Mouse (Mus musculus) intestine, embryonic 14.5 days (tissue): ENCODE data around the gene Tacc2. TPM values are rescaled to one million over a fixed set of nuclear protein-coding genes. Genes with fewer than 3 reads are reported as not detected.
A peak's percentile ranks its signal among the peaks of the same experiment; 100 is the strongest.
"Not testable (repeated sequence)": the region's sequence is repeated elsewhere in the genome, so short reads cannot be mapped to it uniquely, and the experiment has no call there.

ENCODE experiments used
- ATAC-seq: fragments of 200-750 bp; cut with Nextera tagmentation; replicated peaks from 2 replicates; pipeline ENCODE4 v1.8.0; 2017; ENCODE audit warnings: low read depth, moderate number of reproducible peaks, moderate TSS enrichment, moderate library complexity; ENCODE audit not compliant: low FRiP score, low TSS enrichment
- DNase-seq: peaks from one replicate; pipeline ENCODE4 v3.0.0-alpha.2; 2018; ENCODE audit warnings: low spot score
- H3K27ac ChIP-seq: fragments of 300-500 bp; sonication (generic); 2 replicates; pipeline ENCODE4 v1.5.1; 2014; ENCODE audit warnings: low read depth, mild to moderate bottlenecking, control low read depth
- H3K27me3 ChIP-seq: fragments of 300-500 bp; sonication (generic); replicated peaks from 2 replicates; pipeline ENCODE4 v1.6.1; 2014; ENCODE audit warnings: low read length, control low read depth; ENCODE audit not compliant: control insufficient read depth, insufficient read depth
- H3K36me3 ChIP-seq: fragments of 300-500 bp; sonication (generic); 2 replicates; pipeline ENCODE4 v1.6.1; 2014; ENCODE audit warnings: low read length, control low read depth; ENCODE audit not compliant: control insufficient read depth, insufficient read depth
- H3K4me1 ChIP-seq: fragments of 300-500 bp; sonication (generic); replicated peaks from 2 replicates; pipeline ENCODE4 v1.6.1; 2014; ENCODE audit warnings: low read length, control low read depth, mixed read lengths; ENCODE audit not compliant: control insufficient read depth, insufficient read depth
- H3K4me2 ChIP-seq: fragments of 300-500 bp; sonication (generic); 2 replicates; pipeline ENCODE4 v1.6.1; 2014; ENCODE audit warnings: low read length
- H3K4me3 ChIP-seq: fragments of 300-500 bp; sonication (generic); 2 replicates; pipeline ENCODE4 v1.5.1; 2014; ENCODE audit warnings: low read depth, low read length, control low read depth, mixed read lengths
- H3K9ac ChIP-seq: fragments of 300-500 bp; sonication (generic); 2 replicates; pipeline ENCODE4 v1.6.1; 2014; ENCODE audit warnings: mild to moderate bottlenecking, low read length
- H3K9me3 ChIP-seq: fragments of 300-500 bp; sonication (generic); 2 replicates; pipeline ENCODE4 v1.6.1; 2016; ENCODE audit warnings: low read length, control low read depth; ENCODE audit not compliant: control insufficient read depth
- WGBS: fragments of 180-500 bp; shearing (Covaris S2); extraction: QIAGEN DNeasy Blood & Tissue Kit; methylation state at CpG from one replicate; pipeline ENCODE4 v1.1.7; 2014; 5-methylcytosine and 5-hydroxymethylcytosine counted together
- polyA plus RNA-seq: library from polyadenylated mRNA; unstranded; fragments of >200 nt; fragmentation: Nextera tagmentation; extraction: Ambion mirVana; gene quantifications from 2 replicates; pipeline ENCODE4 v1.2.1, GENCODE M21; 2014

Tacc2 gene
- polyA plus RNA-seq: 33.7 and 38.4 TPM in 2 replicates

GRCm38 (mm10) chr7:130577388-130578003, at the start of gene Tacc2:
Gene Tacc2, plus strand, starts transcription at chr7:130577438.
- Histone ChIP-seq H3K4me2 (peak within 1 kb of the TSS; percentile 44), H3K4me3 (0 out of 2 replicates have a peak within 1 kb of the TSS, but pooled peaks have one; percentile 4), H3K4me1 (peaks cover 15% of the 10 kb centered on the region; the same call in 1 of the 2 replicates), H3K9ac (no peak within 1 kb of the TSS), H3K27me3 (no peaks in the 10 kb centered on the region), H3K27ac (no peak within 1 kb of the TSS; the same call in 1 of the 2 replicates), H3K9me3 (no peaks in the 10 kb centered on the region), H3K36me3 (no peaks in the 10 kb centered on the region)
- 27% methylated on average over 15 of the region's 15 CpGs for WGBS
- no peak for ATAC-seq
- DNase-seq: peak; percentile 55

DNA sequence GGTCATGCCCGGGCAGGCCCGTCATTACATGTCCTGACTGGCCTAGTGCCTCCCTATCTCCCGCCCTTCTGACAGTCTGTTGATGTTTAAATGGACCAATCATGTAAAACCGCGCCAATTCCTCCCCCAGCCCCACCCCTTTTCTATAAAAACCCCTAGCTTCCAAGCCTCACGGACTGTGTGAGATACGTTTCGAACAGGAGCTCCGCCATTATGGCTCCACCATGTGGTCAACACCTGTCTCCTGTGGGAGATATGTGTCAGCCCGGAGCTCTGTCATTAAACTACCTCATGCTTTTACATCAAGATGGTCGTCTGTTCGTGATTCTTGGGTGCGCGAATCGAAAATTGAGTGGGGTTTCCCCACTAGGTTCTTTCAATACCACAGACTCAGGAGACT, 46.1 kb upstream of the Tacc2 start:
- H3K36me3 ChIP-seq: peaks cover 43% of the 10 kb centered on the region
- not testable (repeated sequence) for H3K4me3 ChIP-seq, H3K9me3 ChIP-seq, H3K4me1 ChIP-seq, ATAC-seq, H3K4me2 ChIP-seq, H3K27me3 ChIP-seq, H3K9ac ChIP-seq, H3K27ac ChIP-seq, DNase-seq
- 91% methylated on average over 14 of the region's 15 CpGs for WGBS

DNA sequence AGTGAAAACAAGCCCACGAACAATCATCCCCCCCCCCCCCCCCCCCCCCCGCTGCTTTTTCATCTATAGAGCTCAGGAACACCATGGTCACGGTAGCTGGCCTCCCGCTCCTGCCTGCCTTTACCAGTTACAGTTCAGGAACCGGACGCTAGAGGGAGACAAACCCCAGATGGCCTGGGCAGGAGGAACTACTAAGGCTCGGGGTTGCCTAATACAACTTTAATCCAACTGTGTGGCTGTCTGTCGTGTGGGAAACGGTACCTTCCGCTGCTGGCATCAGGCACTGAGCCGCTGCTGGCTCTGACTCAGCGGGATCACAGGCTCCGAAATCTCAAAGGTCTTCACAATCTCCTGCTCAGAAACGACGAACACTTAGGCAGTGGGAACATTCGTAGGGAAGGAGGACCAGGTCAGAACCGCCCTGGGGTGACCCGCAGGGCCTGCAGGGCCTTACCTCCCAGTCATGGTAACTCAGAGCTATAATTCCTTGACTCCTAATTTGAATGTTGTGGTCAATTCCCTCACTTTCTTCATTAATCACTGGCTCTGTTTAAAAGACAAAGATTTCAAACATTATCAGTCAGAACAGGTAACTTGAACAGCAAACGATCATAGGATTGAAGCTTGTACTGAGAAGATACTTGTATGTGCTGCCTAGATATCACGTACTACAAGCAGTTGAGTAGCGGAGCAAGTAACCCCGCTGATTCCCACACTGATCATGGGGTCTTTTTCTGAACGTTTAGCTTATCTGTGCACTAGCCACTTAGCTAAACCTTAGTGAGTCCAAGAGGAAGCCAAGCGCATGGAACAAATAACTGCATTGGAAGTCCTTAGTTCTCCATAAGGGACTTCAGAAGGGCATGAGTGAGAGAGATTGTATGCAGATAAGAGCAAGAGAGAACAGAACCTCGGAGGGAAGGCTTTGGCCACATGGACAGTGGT, 43.6 kb upstream of the Tacc2 start:
- no peak overlapping the region for H3K4me2 ChIP-seq
- no peak overlapping the region for H3K9ac ChIP-seq
- ATAC-seq (peak; percentile 66), DNase-seq (peak; percentile 96)
- WGBS: 52% methylated on average over 25 of the region's 25 CpGs
- H3K4me3 ChIP-seq: no peak overlapping the region
- peaks cover 67% of the 10 kb centered on the region for H3K36me3 ChIP-seq
- H3K27me3 ChIP-seq: no peaks in the 10 kb centered on the region
- no peaks in the 10 kb centered on the region for H3K4me1 ChIP-seq
- H3K27ac ChIP-seq: no peak overlapping the region
- no peaks in the 10 kb centered on the region for H3K9me3 ChIP-seq

- 89% methylated on average over 4 of the region's 4 CpGs for WGBS
- no peak for DNase-seq
- no peak overlapping the region for H3K27ac ChIP-seq
Measured at GRCm38 (mm10) chr7:130535174-130535573, 42.1 kb upstream of the Tacc2 start.

DNA sequence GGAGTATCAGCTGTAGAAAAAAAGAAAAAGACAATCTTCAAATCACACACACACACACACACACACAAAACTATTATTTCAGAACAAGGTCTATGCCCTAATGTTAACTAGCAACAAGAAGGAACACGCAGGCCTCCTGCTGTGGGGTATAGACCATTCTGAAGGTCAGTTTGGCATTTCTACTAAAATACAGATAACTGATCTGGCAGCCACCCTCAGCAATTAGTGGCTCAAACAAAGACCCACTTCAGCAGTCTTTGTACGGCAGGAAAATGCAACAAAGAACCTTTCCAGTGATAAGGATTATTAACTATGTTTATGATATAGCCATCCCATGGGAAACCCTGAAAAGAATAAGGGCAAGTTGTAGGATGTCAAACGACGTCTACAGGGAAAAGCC, 40.2 kb upstream of the Tacc2 start:
- ATAC-seq: no peak
- Histone ChIP-seq H3K36me3 (peaks cover 93% of the 10 kb centered on the region), H3K27me3 (no peaks in the 10 kb centered on the region), H3K9me3 (no peaks in the 10 kb centered on the region), H3K27ac (no peak overlapping the region), H3K9ac (no peak overlapping the region), H3K4me3 (no peak overlapping the region), H3K4me1 (no peaks in the 10 kb centered on the region), H3K4me2 (no peak overlapping the region)
- WGBS: 80% methylated on average over 4 of the region's 4 CpGs
- no peak for DNase-seq

More at GRCm38 (mm10) chr7:130535174-130535573, 42.1 kb upstream of the Tacc2 start:
- Histone ChIP-seq H3K9me3 (no peaks in the 10 kb centered on the region), H3K36me3 (peaks cover 83% of the 10 kb centered on the region), H3K9ac (no peak overlapping the region), H3K27me3 (no peaks in the 10 kb centered on the region), H3K4me3 (no peak overlapping the region), H3K4me1 (no peaks in the 10 kb centered on the region), H3K4me2 (no peak overlapping the region)
- ATAC-seq: no peak

DNA sequence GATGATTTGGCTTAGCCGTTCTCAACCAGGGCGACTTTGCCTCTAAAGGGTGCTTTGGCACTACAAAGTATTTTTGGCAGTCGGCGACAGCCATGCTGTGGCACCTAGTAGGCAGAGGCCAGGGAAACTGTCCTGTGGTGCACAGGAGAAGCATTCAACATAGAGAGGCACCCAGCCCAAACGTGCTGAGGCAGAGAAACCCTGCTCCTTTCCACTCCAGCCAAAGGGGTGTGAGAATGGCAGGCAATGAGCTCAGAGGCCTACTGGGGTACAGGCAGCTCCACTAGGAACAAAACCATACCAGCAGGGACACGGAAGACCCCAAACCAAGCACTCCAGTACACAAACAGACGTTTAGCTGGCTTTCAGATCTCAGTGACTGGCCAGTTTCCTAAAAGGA, 37.1 kb upstream of the Tacc2 start:
- Histone ChIP-seq H3K27ac (no peak overlapping the region), H3K9me3 (no peaks in the 10 kb centered on the region), H3K36me3 (peaks cover 98% of the 10 kb centered on the region), H3K9ac (no peak overlapping the region), H3K27me3 (no peaks in the 10 kb centered on the region), H3K4me1 (no peaks in the 10 kb centered on the region), H3K4me3 (no peak overlapping the region), H3K4me2 (no peak overlapping the region)
- DNase-seq (no peak), ATAC-seq (no peak)
- 89% methylated on average over 7 of the region's 7 CpGs for WGBS

- no peaks in the 10 kb centered on the region for H3K9me3 ChIP-seq
- DNase-seq (no peak), ATAC-seq (no peak)
- H3K9ac ChIP-seq: no peak overlapping the region
- H3K27ac ChIP-seq: no peak overlapping the region
- peaks cover 71% of the 10 kb centered on the region for H3K36me3 ChIP-seq
- H3K4me1 ChIP-seq: peaks cover 8% of the 10 kb centered on the region; the same call in 1 of the 2 replicates
- H3K27me3 ChIP-seq: no peaks in the 10 kb centered on the region
- H3K4me2 ChIP-seq: no peak overlapping the region
- WGBS: 93% methylated on average over 4 of the region's 4 CpGs
- H3K4me3 ChIP-seq: no peak overlapping the region
Measured at GRCm38 (mm10) chr7:130543181-130543580, 34.1 kb upstream of the Tacc2 start.

GRCm38 (mm10) chr7:130545401-130545800, 31.8 kb upstream of the Tacc2 start:
- H3K4me2 ChIP-seq: peak overlapping the region; percentile 73
- ATAC-seq (no peak), DNase-seq (no peak)
- H3K27ac ChIP-seq: no peak overlapping the region
- WGBS: 86% methylated on average over 5 of the region's 5 CpGs
- H3K4me3 ChIP-seq: peak overlapping the region; percentile 90; the same call in 1 of the 2 replicates
- peaks cover 48% of the 10 kb centered on the region for H3K36me3 ChIP-seq
- H3K9me3 ChIP-seq: no peaks in the 10 kb centered on the region
- no peaks in the 10 kb centered on the region for H3K27me3 ChIP-seq
- H3K9ac ChIP-seq: no peak overlapping the region; the same call in 1 of the 2 replicates
- H3K4me1 ChIP-seq: peaks cover 8% of the 10 kb centered on the region; the same call in 1 of the 2 replicates
